Mouse (Mus musculus) megakaryocyte, embryonic 14.5 days (primary cell): ENCODE measurements at regions not wholly inside any gene's neighbourhood (a gene's known extent, or its start where the extent isn't known, plus 50 kb on each side); places are given as distances from the start of the nearest gene placed in this dataset.

Source experiments
- FLI1 ChIP-seq: IDR thresholded peaks from 2 replicates; pipeline ENCODE4 v1.6.1; 2012; ENCODE audit warnings: low read length, inconsistent platforms, mixed read lengths
- GATA1 ChIP-seq: IDR thresholded peaks from 3 replicates; pipeline ENCODE4 v1.6.1; 2012; ENCODE audit warnings: mixed read lengths, low read length, inconsistent platforms, borderline replicate concordance

GRCm38 (mm10) chr16:30720791-30721190 is 121.3 kb downstream of the Fam43a start:
- TF ChIP-seq GATA1 (no peak), FLI1 (no peak)
